Comparison of ENCODE assay signal across 8 mouse cellular contexts in genomic region chr4:34887295-34887694, GRCm38 (mm10). TPM values are rescaled to one million over a fixed set of nuclear protein-coding genes. Genes with fewer than 3 reads are reported as not detected.
DNase-seq lines count a peak whose midpoint lies in the region; ATAC-seq and TF ChIP-seq lines count a peak whose summit lies in the region.

No protein-coding gene starts in this region.

- H3K9me3 ChIP-seq in lung, embryonic 15.5 days, result no peaks in the 10 kb centered on the region
- H3K9me3 ChIP-seq in embryonic facial prominence, embryonic 14.5 days (ENCODE audit: control insufficient read depth, low read length), result no peaks in the 10 kb centered on the region
- H3K9me3 ChIP-seq in intestine, postnatal 0 days (ENCODE audit: control insufficient read depth), result no peaks in the 10 kb centered on the region
- H3K9me3 ChIP-seq in neural tube, embryonic 15.5 days (replicated peaks), result no peaks in the 10 kb centered on the region

- peaks cover 23% of the 10 kb centered on the region for H3K27me3 ChIP-seq in lung, embryonic 15.5 days
- peaks cover 36% of the 10 kb centered on the region for H3K27me3 ChIP-seq in embryonic facial prominence, embryonic 14.5 days (replicated peaks; ENCODE audit: control insufficient read depth, insufficient read depth, low read length)
- H3K27me3 ChIP-seq in intestine, postnatal 0 days (replicated peaks; ENCODE audit: control insufficient read depth, insufficient read depth, low read length), result no peaks in the 10 kb centered on the region
- no peaks in the 10 kb centered on the region for H3K27me3 ChIP-seq in neural tube, embryonic 15.5 days (replicated peaks)

- TF ChIP-seq CTCF in intestine, postnatal 0 days (IDR thresholded peaks at IDR 0.05; ENCODE audit: low read depth), result no peak

- H3K4me2 ChIP-seq in lung, embryonic 15.5 days, result peak overlapping the region; percentile 86
- peak overlapping the region; percentile 94 for H3K4me2 ChIP-seq in embryonic facial prominence, embryonic 14.5 days (ENCODE audit: low read depth, low read length)
- peak overlapping the region; percentile 86 for H3K4me2 ChIP-seq in intestine, postnatal 0 days (replicated peaks; ENCODE audit: low read depth)
- H3K4me2 ChIP-seq in neural tube, embryonic 15.5 days, result peak overlapping the region; percentile 87

- WGBS in lung, embryonic 15.5 days, result 14% methylated on average over 7 of the region's 7 CpGs
- WGBS in embryonic facial prominence, embryonic 14.5 days, result 13% methylated on average over 7 of the region's 7 CpGs
- 18% methylated on average over 7 of the region's 7 CpGs for WGBS in intestine, postnatal 0 days
- WGBS in neural tube, embryonic 15.5 days, result 6% methylated on average over 7 of the region's 7 CpGs

- H3K36me3 ChIP-seq in lung, embryonic 15.5 days, result no peaks in the 10 kb centered on the region
- no peaks in the 10 kb centered on the region for H3K36me3 ChIP-seq in embryonic facial prominence, embryonic 14.5 days (ENCODE audit: control insufficient read depth, insufficient read depth, low read length)
- H3K36me3 ChIP-seq in intestine, postnatal 0 days (ENCODE audit: control insufficient read depth, insufficient read depth), result no peaks in the 10 kb centered on the region
- H3K36me3 ChIP-seq in neural tube, embryonic 15.5 days, result no peaks in the 10 kb centered on the region

- peaks cover 18% of the 10 kb centered on the region for H3K4me1 ChIP-seq in lung, embryonic 15.5 days
- H3K4me1 ChIP-seq in embryonic facial prominence, embryonic 14.5 days (ENCODE audit: control insufficient read depth, insufficient read depth, low read length), result peaks cover 5% of the 10 kb centered on the region; the same call in 1 of the 2 replicates
- H3K4me1 ChIP-seq in intestine, postnatal 0 days (replicated peaks; ENCODE audit: control insufficient read depth, insufficient read depth, low read length), result peaks cover 6% of the 10 kb centered on the region; the same call in 1 of the 2 replicates
- peaks cover 22% of the 10 kb centered on the region for H3K4me1 ChIP-seq in neural tube, embryonic 15.5 days

- H3K9ac ChIP-seq in lung, embryonic 15.5 days, result peak overlapping the region; percentile 77
- H3K9ac ChIP-seq in embryonic facial prominence, embryonic 14.5 days (ENCODE audit: low read depth, low read length), result peak overlapping the region; percentile 82
- peak overlapping the region; percentile 91 for H3K9ac ChIP-seq in intestine, postnatal 0 days (ENCODE audit: low read depth, low read length)
- peak overlapping the region; percentile 86 for H3K9ac ChIP-seq in neural tube, embryonic 15.5 days (replicated peaks)

- ATAC-seq in lung, embryonic 15.5 days (ENCODE audit: borderline replicate concordance, extremely low read depth, low FRiP score, low TSS enrichment), result no peak
- no peak for ATAC-seq in embryonic facial prominence, embryonic 14.5 days (ENCODE audit: low read depth)
- no peak for ATAC-seq in intestine, postnatal 0 days
- ATAC-seq in neural tube, embryonic 15.5 days (ENCODE audit: low FRiP score), result no peak

- H3K4me3 ChIP-seq in lung, embryonic 15.5 days, result peak overlapping the region; percentile 73
- H3K4me3 ChIP-seq in embryonic facial prominence, embryonic 14.5 days (ENCODE audit: low read depth, low read length), result peak overlapping the region; percentile 77
- H3K4me3 ChIP-seq in intestine, postnatal 0 days (ENCODE audit: low read depth, low read length), result peak overlapping the region; percentile 82
- H3K4me3 ChIP-seq in neural tube, embryonic 15.5 days (replicated peaks), result peak overlapping the region; percentile 82

- DNase-seq in lung, postnatal 4 days, result no peak
- peak; percentile 13 for DNase-seq in embryonic facial prominence, embryonic 14.5 days (ENCODE audit: low spot score)
- no peak for DNase-seq in T-cell, adult 2 months (ENCODE audit: low spot score)
- no peak for DNase-seq in MN1 (ENCODE audit: low spot score)
- no peak for DNase-seq in kidney, postnatal 10 days

- peak overlapping the region; percentile 96; the same call in 1 of the 2 replicates for H3K27ac ChIP-seq in lung, embryonic 15.5 days
- H3K27ac ChIP-seq in embryonic facial prominence, embryonic 14.5 days (replicated peaks; ENCODE audit: low read depth, low read length), result peak overlapping the region; percentile 81
- peak overlapping the region; percentile 98; the same call in 1 of the 2 replicates for H3K27ac ChIP-seq in intestine, postnatal 0 days (ENCODE audit: low read depth, low read length)
- H3K27ac ChIP-seq in neural tube, embryonic 15.5 days (replicated peaks), result peak overlapping the region; percentile 96

RNA-seq across cellular contexts. Expression of gene Zfp292, which starts 4.5 kb away (rescaled TPM):
- polyA plus RNA-seq in lung, embryonic 15.5 days (2015; fragmentation: Nextera tagmentation; extraction: Ambion mirVana), result 16.2 and 16.7 TPM in 2 replicates
- polyA plus RNA-seq in embryonic facial prominence, embryonic 14.5 days (2014; fragmentation: Nextera tagmentation; extraction: Ambion mirVana), result 21.7 and 23.2 TPM in 2 replicates
- 8.0 and 8.7 TPM in 2 replicates for polyA plus RNA-seq in intestine, postnatal 0 days (2015; fragmentation: Nextera tagmentation; extraction: Ambion mirVana)
- polyA plus RNA-seq in neural tube, embryonic 15.5 days (2015; fragmentation: Nextera tagmentation; extraction: Ambion mirVana), result 20.0 and 20.3 TPM in 2 replicates

RNA-seq across cellular contexts. Expression of gene Cga, which starts 6.3 kb away (rescaled TPM):
- polyA plus RNA-seq in lung, embryonic 15.5 days (2015; fragmentation: Nextera tagmentation; extraction: Ambion mirVana), result not detected in 2 replicates
- polyA plus RNA-seq in embryonic facial prominence, embryonic 14.5 days (2014; fragmentation: Nextera tagmentation; extraction: Ambion mirVana), result 5.6 and 6.1 TPM in 2 replicates
- polyA plus RNA-seq in intestine, postnatal 0 days (2015; fragmentation: Nextera tagmentation; extraction: Ambion mirVana), result not detected in 2 replicates
- 0.31 and 0.37 TPM in 2 replicates for polyA plus RNA-seq in neural tube, embryonic 15.5 days (2015; fragmentation: Nextera tagmentation; extraction: Ambion mirVana)
